Mouse (Mus musculus): ENCODE results near the gene Mphosph9. TPM values are rescaled to one million over a fixed set of nuclear protein-coding genes. Genes with fewer than 3 reads are reported as not detected.
A peak's percentile ranks its signal among the peaks of the same experiment; 100 is the strongest.

Gene Mphosph9
- total RNA-seq, 2 experiments from 2014 or later, result 18.3 to 25.2 TPM

DNA sequence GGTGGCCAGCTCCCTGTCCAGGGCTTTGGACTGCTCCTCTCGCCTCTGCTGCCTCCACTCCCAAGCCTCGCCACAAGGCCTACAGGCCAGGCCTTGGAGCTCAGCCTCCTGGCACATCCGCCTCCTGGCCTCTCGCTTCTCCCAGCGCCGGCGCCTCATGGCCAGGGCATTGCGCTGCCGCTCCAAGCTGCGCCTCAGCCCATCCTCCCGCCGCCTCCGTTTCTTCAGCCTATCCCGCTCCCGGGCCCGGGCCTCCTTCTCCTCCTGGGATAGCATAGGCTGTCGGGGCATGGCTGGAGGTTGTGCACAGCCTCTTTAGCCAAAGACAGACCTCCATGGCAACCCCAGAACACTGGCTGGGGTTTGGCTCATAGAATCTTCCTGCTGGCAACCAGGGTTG, 21.4 kb upstream of the Mphosph9 start:
- no peak for ATAC-seq (replicated peaks; ENCODE audit: poor library complexity)

DNA sequence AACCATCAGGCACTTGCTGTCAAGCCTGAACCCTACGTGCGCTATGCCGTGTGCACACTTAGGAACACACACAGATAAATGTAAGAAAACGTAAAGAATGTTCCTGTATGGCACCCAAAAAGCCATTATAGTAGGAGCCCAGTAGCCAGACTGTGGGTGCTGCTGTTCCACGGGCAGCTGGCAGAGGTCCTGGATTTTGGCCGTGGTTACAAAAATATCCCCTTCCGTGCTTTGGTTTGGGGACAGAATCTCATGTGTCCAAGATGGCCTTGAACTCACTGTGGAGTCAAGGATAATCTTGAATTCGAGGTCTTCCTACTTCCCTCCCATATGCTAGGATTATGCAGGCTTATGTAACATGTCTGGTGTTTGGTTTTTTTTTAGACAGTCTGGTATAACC, 15.1 kb upstream of the Mphosph9 start:
- ATAC-seq (replicated peaks; ENCODE audit: poor library complexity), result no peak

DNA sequence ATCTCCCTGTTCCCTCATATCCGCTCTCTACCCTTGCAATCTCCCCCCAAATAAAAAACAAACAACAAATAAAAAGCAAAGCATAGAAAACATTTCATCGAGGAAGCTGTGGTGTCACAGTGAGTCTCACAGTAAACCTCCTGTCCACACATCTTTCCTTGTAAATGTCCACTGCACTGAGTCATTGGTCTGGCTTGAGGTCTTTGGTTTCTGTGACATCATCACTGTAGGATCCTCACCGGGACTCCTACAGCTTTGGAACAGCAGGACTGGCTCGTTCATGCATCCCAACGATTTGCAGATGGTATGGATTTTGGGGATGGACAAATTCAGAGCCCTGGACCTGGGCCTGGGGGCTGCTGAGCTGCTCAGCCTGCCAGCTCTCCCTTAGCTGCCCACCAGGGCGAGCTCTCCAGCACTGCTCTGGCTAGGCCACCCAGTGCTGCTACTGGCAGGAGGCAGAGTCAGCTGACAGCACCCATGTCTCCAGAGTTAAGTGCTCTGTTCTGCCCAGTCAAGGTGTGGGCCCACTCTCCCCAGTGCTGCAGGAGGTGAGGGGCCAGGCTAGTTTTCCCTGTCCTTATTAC, 14.1 kb upstream of the Mphosph9 start:
- peak; percentile 55; the same call in 1 of the 2 replicates for ATAC-seq (replicated peaks; ENCODE audit: poor library complexity)

- ATAC-seq (replicated peaks; ENCODE audit: poor library complexity), result no peak
Measured at GRCm38 (mm10) chr5:124338791-124339190, 11.0 kb upstream of the Mphosph9 start.

DNA sequence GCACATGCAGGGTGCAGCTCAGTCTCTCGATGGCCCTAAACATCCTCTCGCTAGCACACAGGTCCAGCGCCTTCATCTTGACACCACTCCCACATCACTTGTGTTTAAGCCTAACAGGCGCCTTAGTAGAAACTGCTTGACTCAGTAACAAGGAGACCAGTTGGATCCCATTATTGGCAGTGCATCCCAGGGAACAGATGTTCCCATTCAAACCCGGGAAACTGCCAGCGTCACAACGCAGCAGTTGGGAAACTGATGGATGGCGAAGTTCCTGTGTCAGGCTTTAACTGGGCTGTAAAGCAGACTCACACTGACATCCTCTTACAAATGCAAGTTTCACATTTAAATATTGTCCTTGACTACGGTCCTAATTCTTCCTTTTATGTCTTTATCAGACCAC, 10.1 kb upstream of the Mphosph9 start:
- no peak for ATAC-seq (replicated peaks; ENCODE audit: poor library complexity)

- no peak for ATAC-seq (replicated peaks; ENCODE audit: poor library complexity)
Measured at GRCm38 (mm10) chr5:124337103-124337502, 9.3 kb upstream of the Mphosph9 start.

DNA sequence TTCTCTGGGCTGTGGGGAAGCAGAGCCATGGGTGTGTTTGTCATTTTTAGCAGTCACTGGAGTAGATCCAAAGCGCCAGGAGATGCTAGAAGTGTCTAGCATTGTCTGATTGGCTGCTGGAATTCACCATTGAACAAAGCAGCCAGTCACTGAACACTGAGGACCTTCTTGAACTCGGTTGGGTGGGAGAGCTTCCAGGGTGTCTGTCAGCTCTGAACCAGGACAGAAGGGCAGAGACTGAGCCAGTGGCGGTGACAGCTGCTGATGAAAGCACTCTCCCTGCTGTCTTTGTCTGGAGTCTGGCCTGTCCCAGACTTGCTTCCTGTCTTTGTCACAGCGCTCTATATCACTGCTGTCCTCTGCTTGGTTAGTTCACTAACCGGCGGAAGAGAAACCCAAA, 6.6 kb upstream of the Mphosph9 start:
- no peak for ATAC-seq (replicated peaks; ENCODE audit: poor library complexity)

DNA sequence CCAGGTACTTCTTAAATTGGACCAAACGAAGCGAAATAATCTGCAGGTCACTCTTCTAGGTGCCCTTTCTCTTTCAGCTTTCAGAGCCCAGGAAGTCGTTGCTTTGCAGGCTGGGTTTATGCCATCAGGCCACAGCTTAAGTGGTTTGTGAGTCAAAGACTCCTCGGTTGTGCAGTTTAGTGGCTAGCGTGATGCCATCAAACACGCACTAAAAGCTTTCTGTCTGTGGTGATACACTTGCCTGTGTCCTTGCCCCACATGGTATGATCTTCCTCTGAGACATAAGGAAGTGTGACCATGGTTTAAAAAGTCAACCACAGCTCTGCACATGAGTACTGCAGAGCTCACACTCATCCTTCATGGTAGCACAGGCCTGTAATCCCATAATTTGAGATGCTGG, 2.3 kb upstream of the Mphosph9 start:
- ATAC-seq (replicated peaks; ENCODE audit: poor library complexity), result no peak

GRCm38 (mm10) chr5:124326829-124327228, 943 bp downstream of the Mphosph9 start:
- no peak for ATAC-seq (replicated peaks; ENCODE audit: poor library complexity)

DNA sequence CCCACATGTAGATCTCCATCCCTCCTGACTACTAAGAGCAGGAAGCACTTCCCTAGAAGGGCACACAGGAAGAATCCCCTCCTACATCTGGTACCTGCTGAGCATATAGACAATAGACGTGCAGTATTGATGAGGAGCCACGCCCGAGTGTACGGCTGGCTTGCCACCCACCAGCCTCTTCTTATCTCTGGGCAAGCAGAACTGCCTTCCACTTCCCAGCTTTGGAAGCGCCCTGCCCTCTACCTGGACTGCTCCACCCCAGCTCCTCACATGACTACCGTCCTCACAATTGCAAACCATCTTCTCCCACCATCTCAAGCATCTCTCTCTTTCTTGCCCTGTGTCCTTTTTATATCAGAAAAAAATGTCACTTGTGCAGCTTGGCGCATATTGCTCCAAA, 10.1 kb downstream of the Mphosph9 start:
- ATAC-seq (replicated peaks; ENCODE audit: poor library complexity), result no peak

DNA sequence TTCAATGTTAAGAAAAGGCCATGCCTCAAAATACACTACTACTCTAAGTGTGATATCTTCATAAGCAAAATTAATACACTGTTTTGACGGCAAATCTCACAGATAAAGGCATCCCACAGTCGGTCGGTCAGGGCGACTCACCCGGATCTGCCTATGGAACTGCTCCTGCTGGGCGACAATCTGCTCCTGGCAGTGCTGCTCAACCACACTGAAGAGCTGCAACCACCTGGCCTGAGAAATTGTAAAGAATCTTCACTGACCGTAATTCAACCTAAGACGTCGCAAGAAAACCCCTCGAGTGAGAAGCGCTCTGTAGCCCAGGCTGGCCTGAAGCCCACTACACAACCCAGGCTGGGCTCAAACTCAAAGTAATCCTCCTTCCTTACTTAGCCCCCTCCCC, 11.8 kb downstream of the Mphosph9 start:
- no peak for ATAC-seq (replicated peaks; ENCODE audit: poor library complexity)

GRCm38 (mm10) chr5:124315498-124315897, 12.3 kb downstream of the Mphosph9 start:
- ATAC-seq (replicated peaks; ENCODE audit: poor library complexity), result no peak

- no peak for ATAC-seq (replicated peaks; ENCODE audit: poor library complexity)
Measured at GRCm38 (mm10) chr5:124310091-124310490, 17.7 kb downstream of the Mphosph9 start.

- ATAC-seq (replicated peaks; ENCODE audit: poor library complexity), result no peak
Measured at GRCm38 (mm10) chr5:124309155-124309554, 18.6 kb downstream of the Mphosph9 start.

DNA sequence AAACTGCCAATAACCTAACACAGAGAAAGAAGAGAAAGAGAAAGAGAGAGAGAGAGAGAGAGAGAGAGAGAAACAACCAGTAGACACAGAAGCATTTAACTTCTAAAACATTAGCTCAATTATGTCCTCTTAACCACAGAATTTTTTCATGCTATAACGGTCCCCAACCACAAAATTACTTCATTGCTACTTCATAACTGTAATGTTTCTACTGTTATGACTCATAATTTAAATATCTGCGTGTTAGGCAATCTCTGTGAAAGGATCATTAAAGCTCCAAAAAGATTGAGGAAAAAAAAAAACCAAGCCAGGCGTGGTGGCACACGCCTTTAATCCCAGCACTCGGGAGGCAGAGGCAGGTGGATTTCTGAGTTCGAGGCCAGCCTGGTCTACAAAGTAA, 24.9 kb downstream of the Mphosph9 start:
- peak; percentile 71 for ATAC-seq (replicated peaks; ENCODE audit: poor library complexity)

DNA sequence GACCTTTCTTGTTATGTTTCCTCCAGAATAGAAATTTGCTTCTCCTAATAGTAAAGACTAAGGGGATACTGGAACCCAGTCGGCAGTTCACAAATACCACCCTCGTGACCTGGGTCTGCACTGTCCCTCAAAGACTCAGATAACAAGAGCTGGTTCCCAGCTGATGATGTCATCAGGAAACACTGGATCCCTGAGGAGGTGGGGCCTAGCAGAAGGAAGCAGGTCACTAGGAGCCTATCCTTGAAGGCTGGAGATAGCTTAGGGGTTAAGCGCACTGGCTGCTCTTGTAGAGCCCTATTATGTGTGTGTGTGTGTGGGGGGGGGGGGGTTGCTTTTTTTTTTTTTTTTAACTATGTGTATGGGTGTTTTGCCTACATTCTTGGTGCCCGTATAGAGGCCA, 27.6 kb downstream of the Mphosph9 start:
- no peak for ATAC-seq (replicated peaks; ENCODE audit: poor library complexity)

DNA sequence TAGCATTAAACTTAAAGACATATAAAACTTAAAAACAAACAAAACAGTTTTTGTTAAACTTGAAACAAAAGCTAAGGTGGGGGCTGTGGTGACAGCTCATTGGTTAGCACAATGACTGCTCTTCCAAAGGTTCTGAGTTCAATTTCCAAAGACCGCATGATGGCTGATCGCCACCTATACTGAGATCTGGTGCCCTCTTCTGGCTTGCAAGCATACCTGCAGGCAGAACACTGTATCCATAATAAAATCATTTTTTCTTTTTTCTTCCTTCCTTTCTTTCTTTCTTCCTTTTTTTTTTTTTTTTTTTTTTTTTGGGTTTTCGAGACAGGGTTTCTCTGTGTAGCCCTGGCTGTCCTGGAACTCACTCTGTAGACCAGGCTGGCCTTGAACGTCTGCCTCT, 28.5 kb downstream of the Mphosph9 start:
- peak; percentile 61; the same call in 1 of the 2 replicates for ATAC-seq (replicated peaks; ENCODE audit: poor library complexity)

- no peak for ATAC-seq (replicated peaks; ENCODE audit: poor library complexity)
Measured at GRCm38 (mm10) chr5:124296475-124296874, 31.3 kb downstream of the Mphosph9 start.

GRCm38 (mm10) chr5:124293967-124294366, 33.8 kb downstream of the Mphosph9 start:
- ATAC-seq (replicated peaks; ENCODE audit: poor library complexity), result no peak

GRCm38 (mm10) chr5:124290216-124290615, 37.6 kb downstream of the Mphosph9 start:
- no peak for ATAC-seq (replicated peaks; ENCODE audit: poor library complexity)

- no peak for ATAC-seq (replicated peaks; ENCODE audit: poor library complexity)
Measured at GRCm38 (mm10) chr5:124287616-124288247, 40.0 kb downstream of the Mphosph9 start.

- ATAC-seq (replicated peaks; ENCODE audit: poor library complexity), result 0 out of 2 replicates have a peak, but pooled peaks have one; percentile 39
Measured at GRCm38 (mm10) chr5:124284330-124284729, 43.4 kb downstream of the Mphosph9 start.

DNA sequence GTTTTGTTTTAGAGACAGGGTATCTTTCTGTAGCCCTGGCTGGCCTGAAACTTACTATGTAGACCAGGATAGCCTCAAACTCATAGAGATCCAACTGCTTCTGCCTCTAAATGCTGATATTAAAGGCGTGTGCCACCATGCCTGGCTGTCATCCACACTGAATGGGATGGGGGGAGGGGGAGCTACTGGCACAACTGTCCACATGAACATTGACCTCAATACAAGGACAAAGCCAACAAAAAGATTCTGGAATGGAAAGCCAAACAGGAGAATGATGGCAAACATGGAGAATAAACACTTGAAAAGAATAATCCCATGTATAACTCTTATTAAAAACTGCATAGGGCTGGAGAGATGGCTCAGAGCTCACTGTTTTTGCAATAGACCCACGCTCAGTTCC, 44.9 kb downstream of the Mphosph9 start:
- ATAC-seq (replicated peaks; ENCODE audit: poor library complexity), result no peak

All from megakaryocyte progenitor cell, adult 5-6 weeks (primary cell).